Mouse (Mus musculus) neural tube, embryonic 14.5 days (tissue): ENCODE data around the gene Fbxl15. TPM values are rescaled to one million over a fixed set of nuclear protein-coding genes. Genes with fewer than 3 reads are reported as not detected.

Source experiments
- ATAC-seq: fragments of 200-750 bp; cut with Nextera tagmentation; 2 replicates; pipeline ENCODE4 v1.8.0; 2017; ENCODE audit warnings: low read depth, mild to moderate bottlenecking, moderate TSS enrichment, moderate library complexity
- H3K27ac ChIP-seq: fragments of 300-500 bp; sonication (generic); 2 replicates; pipeline ENCODE4 v1.5.1; 2014; ENCODE audit warnings: low read depth, mild to moderate bottlenecking, control low read depth, low read length, moderate library complexity, mixed read lengths
- H3K27me3 ChIP-seq: fragments of 300-500 bp; sonication (generic); 2 replicates; pipeline ENCODE4 v1.6.1; 2014; ENCODE audit warnings: low read length; ENCODE audit not compliant: control insufficient read depth, insufficient read depth
- H3K36me3 ChIP-seq: fragments of 300-500 bp; sonication (generic); 2 replicates; pipeline ENCODE4 v1.6.1; 2014; ENCODE audit warnings: low read length, mixed read lengths; ENCODE audit not compliant: control insufficient read depth, insufficient read depth
- H3K4me1 ChIP-seq: fragments of 300-500 bp; sonication (generic); 2 replicates; pipeline ENCODE4 v1.6.1; 2014; ENCODE audit warnings: low read length; ENCODE audit not compliant: control insufficient read depth, insufficient read depth
- H3K4me2 ChIP-seq: fragments of 300-500 bp; sonication (generic); 2 replicates; pipeline ENCODE4 v1.6.1; 2014; ENCODE audit warnings: mild to moderate bottlenecking, low read depth, low read length, control low read depth
- H3K4me3 ChIP-seq: fragments of 300-500 bp; sonication (generic); 2 replicates; pipeline ENCODE4 v1.5.1; 2014; ENCODE audit warnings: low read depth, low read length, control low read depth, mixed read lengths
- H3K9ac ChIP-seq: fragments of 300-500 bp; sonication (generic); replicated peaks from 2 replicates; pipeline ENCODE4 v1.6.1; 2014; ENCODE audit warnings: low read depth, mild to moderate bottlenecking, control low read depth, low read length, mixed read lengths
- H3K9me3 ChIP-seq: fragments of 300-500 bp; sonication (generic); 2 replicates; pipeline ENCODE4 v1.6.1; 2016; ENCODE audit warnings: low read length; ENCODE audit not compliant: control insufficient read depth
- WGBS: fragments of 180-500 bp; shearing (Covaris S2); extraction: QIAGEN DNeasy Blood & Tissue Kit; methylation state at CpG from one replicate; pipeline ENCODE4 v1.1.7; 2014; 5-methylcytosine and 5-hydroxymethylcytosine counted together
- polyA plus RNA-seq: library from polyadenylated mRNA; unstranded; fragments of >200 nt; fragmentation: Nextera tagmentation; extraction: Ambion mirVana; gene quantifications from 2 replicates; pipeline ENCODE4 v1.2.1, GENCODE M21; 2014

Fbxl15 gene
- polyA plus RNA-seq, 1 experiment from 2014 or later: 53.1 TPM

- no peak overlapping the region for H3K4me2 ChIP-seq
- peaks cover 49% of the 10 kb centered on the region for H3K4me1 ChIP-seq
- H3K27ac ChIP-seq: no peak overlapping the region
- H3K9me3 ChIP-seq: no peaks in the 10 kb centered on the region
- no peak for ATAC-seq
- H3K27me3 ChIP-seq: peaks cover 26% of the 10 kb centered on the region
- H3K36me3 ChIP-seq: no peaks in the 10 kb centered on the region
- H3K4me3 ChIP-seq: no peak overlapping the region
- H3K9ac ChIP-seq: no peak overlapping the region
- WGBS: 83% methylated on average over 8 of the region's 8 CpGs
These were observed 7.8 kb upstream of the Fbxl15 start for GRCm38 (mm10) chr19:46320076-46320785.

- peak; percentile 57 for ATAC-seq
- H3K4me3 ChIP-seq: no peak overlapping the region
These were observed 6.7 kb upstream of the Fbxl15 start for GRCm38 (mm10) chr19:46321101-46321943.

GRCm38 (mm10) chr19:46322144-46322995 is 5.6 kb upstream of the Fbxl15 start:
- Histone ChIP-seq H3K4me2 (peak overlapping the region; percentile 11; the same call in 1 of the 2 replicates), H3K27ac (peak overlapping the region; percentile 62), H3K36me3 (no peaks in the 10 kb centered on the region), H3K27me3 (peaks cover 6% of the 10 kb centered on the region), H3K9me3 (no peaks in the 10 kb centered on the region), H3K4me3 (no peak overlapping the region), H3K4me1 (peaks cover 48% of the 10 kb centered on the region), H3K9ac (0 out of 2 replicates have a peak overlapping the region, but pooled peaks have one; percentile 16)
- 60% methylated on average over 11 of the region's 11 CpGs for WGBS
- ATAC-seq: no peak

More at GRCm38 (mm10) chr19:46321101-46321943, 6.7 kb upstream of the Fbxl15 start:
- Histone ChIP-seq H3K4me1 (peaks cover 51% of the 10 kb centered on the region), H3K27me3 (peaks cover 17% of the 10 kb centered on the region), H3K9me3 (no peaks in the 10 kb centered on the region), H3K36me3 (no peaks in the 10 kb centered on the region), H3K4me2 (peak overlapping the region; percentile 11; the same call in 1 of the 2 replicates), H3K27ac (peak overlapping the region; percentile 62; the same call in 1 of the 2 replicates), H3K9ac (no peak overlapping the region)
- WGBS: 20% methylated on average over 6 of the region's 6 CpGs

GRCm38 (mm10) chr19:46322996-46323572 is 4.9 kb upstream of the Fbxl15 start:
- H3K27me3 ChIP-seq: peaks cover 2% of the 10 kb centered on the region
- no peaks in the 10 kb centered on the region for H3K9me3 ChIP-seq
- H3K4me1 ChIP-seq: peaks cover 47% of the 10 kb centered on the region
- H3K36me3 ChIP-seq: no peaks in the 10 kb centered on the region
- WGBS: 80% methylated on average over 13 of the region's 13 CpGs
- H3K4me2 ChIP-seq: no peak overlapping the region
- no peak for ATAC-seq
- 0 out of 2 replicates have a peak overlapping the region, but pooled peaks have one; percentile 25 for H3K9ac ChIP-seq
- H3K27ac ChIP-seq: no peak overlapping the region
- no peak overlapping the region for H3K4me3 ChIP-seq

DNA sequence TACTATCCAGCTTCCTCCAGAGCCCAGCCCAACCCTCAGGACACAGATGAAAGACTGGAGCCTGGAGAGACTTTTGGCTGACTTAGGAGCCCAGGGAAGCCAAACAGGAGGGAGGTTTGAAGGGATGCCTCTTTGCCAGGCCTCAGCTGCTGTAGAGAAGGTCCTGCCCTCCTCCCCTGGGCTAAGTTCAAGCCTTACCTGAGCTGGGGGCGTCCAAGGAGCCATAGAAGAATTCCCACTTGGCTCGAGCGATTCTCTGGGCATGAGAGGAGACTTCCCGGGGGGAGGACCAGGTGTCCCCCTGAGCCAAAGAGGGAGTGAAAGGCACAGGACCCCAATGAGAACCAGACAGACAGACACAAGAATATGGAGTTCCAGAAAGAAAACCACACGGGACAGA is 4.3 kb upstream of the Fbxl15 start:
- Histone ChIP-seq H3K27me3 (peaks cover 2% of the 10 kb centered on the region; the same call in 1 of the 2 replicates), H3K4me1 (peaks cover 43% of the 10 kb centered on the region), H3K9ac (no peak overlapping the region), H3K4me2 (no peak overlapping the region), H3K27ac (no peak overlapping the region), H3K9me3 (no peaks in the 10 kb centered on the region), H3K36me3 (no peaks in the 10 kb centered on the region), H3K4me3 (no peak overlapping the region)
- WGBS: 70% methylated on average over 5 of the region's 5 CpGs
- ATAC-seq: no peak

DNA sequence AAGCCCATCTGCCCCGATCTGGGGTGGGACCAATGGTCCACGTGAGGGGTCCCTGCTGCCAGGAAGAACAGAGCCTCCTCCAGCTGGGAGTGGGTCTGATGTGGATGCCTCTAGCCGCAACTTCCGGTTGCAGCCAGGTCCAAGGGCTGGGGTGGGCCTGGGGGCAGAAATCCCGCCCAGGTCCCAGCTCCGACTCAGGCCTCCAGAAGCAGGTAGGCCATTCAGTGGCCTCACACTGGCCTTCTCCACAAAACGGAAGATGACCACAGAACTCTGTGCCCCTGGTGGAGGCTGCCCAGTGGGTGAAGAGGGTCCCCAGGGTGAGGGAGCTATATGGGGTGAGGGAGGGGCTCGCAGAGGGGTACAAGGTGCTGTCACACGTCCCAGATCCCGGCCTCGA is 3.6 kb upstream of the Fbxl15 start:
- Histone ChIP-seq H3K4me3 (no peak overlapping the region), H3K36me3 (no peaks in the 10 kb centered on the region), H3K4me2 (no peak overlapping the region), H3K27ac (no peak overlapping the region), H3K9ac (no peak overlapping the region), H3K9me3 (no peaks in the 10 kb centered on the region), H3K4me1 (peaks cover 45% of the 10 kb centered on the region), H3K27me3 (peaks cover 2% of the 10 kb centered on the region; the same call in 1 of the 2 replicates)
- WGBS: 64% methylated on average over 11 of the region's 11 CpGs
- ATAC-seq: no peak

DNA sequence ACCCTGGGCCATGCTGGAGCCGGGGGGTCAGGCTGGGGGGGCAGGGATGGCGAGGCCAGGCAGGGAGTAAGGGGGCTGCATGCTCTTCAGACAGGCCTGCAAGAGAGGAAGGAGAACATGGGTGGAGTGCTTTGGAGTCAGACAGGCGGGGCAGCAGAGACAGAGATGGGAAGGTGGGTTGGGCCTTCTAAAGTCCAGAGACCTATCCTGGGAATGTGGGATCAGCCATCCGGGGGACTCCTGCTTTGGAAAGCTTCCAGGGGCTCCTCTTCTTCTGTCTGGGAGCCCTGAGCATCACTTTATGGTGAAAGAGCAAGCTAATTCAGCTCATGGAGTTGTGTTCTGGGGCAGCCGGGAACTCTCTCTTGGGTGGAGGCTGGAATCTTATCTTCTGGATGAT is 3.1 kb upstream of the Fbxl15 start:
- Histone ChIP-seq H3K4me1 (peaks cover 50% of the 10 kb centered on the region), H3K36me3 (no peaks in the 10 kb centered on the region), H3K9ac (0 out of 2 replicates have a peak overlapping the region, but pooled peaks have one; percentile 21), H3K9me3 (no peaks in the 10 kb centered on the region), H3K4me3 (peak overlapping the region; percentile 70), H3K4me2 (peak overlapping the region; percentile 99), H3K27ac (no peak overlapping the region), H3K27me3 (peaks cover 2% of the 10 kb centered on the region; the same call in 1 of the 2 replicates)
- no peak for ATAC-seq
- 74% methylated on average over 5 of the region's 5 CpGs for WGBS

DNA sequence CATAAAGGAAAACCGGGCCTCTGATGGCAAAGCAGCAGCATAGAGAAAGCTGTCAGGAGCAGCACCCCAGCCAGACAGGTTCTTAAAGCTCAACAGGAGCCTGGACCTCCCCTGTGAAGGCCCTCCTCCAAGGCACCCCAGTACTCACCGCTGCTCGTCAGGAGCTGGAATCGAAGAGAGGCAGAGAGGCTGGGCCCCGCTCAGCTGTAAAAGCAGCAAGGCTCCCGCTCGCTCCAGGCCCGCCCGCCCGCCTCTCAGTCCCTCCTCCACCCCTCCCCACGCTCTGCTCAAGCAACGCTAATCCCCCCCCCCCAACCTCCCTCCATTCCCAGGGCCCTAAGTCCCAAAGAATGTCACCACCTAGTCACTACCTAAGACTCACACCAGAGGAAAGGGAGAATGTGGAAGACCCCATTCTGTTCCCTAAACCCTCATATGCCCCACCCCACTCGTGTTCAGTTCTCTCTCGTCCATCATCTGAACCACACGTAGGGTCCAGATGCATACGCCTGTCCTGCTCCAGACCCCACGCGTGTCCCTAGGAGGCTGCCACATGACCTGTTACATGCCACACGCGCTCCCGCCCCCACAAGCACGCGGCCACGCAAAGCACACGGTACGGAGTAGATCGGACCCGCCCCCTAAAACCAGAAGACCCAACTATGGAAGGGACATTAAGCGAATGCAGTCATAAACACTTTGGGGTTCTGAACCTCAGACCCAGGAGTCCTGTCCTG is 1.8 kb upstream of the Fbxl15 start:
- WGBS: 2% methylated on average over 29 of the region's 29 CpGs
- no peak for ATAC-seq

More for the DNA sequence above, 1.8 kb upstream of the Fbxl15 start:
- Histone ChIP-seq H3K9ac (peak overlapping the region; percentile 60), H3K4me2 (peak overlapping the region; percentile 99), H3K27me3 (peaks cover 2% of the 10 kb centered on the region; the same call in 1 of the 2 replicates), H3K27ac (peak overlapping the region; percentile 73), H3K9me3 (no peaks in the 10 kb centered on the region), H3K4me3 (peak overlapping the region; percentile 70), H3K4me1 (peaks cover 54% of the 10 kb centered on the region), H3K36me3 (peaks cover 12% of the 10 kb centered on the region)
